Mouse (Mus musculus) spleen, adult 2 months (tissue): ENCODE measurements around the gene Plk1. TPM values are rescaled to one million over a fixed set of nuclear protein-coding genes. Genes with fewer than 3 reads are reported as not detected.

Source experiments
- DNase-seq, 2 experiments: peaks; one replicate each; pipeline versions ENCODE4 v3.0.0 to v3.0.0-alpha.2; 2012 to 2021; ENCODE audit warnings: low spot score in 2 of 2, low read depth in 1 of 2
- H3K27ac ChIP-seq: fragments of 200-500 bp; 2 replicates; pipeline ENCODE4 v1.5.1; 2012; ENCODE audit warnings: low read length, inconsistent platforms; ENCODE audit not compliant: insufficient read depth
- H3K27me3 ChIP-seq: fragments of 200-500 bp; 2 replicates; pipeline ENCODE4 v1.6.1; 2012; ENCODE audit warnings: mild to moderate bottlenecking, moderate library complexity, low read length, inconsistent platforms; ENCODE audit not compliant: control insufficient read depth, insufficient read depth
- H3K36me3 ChIP-seq: fragments of 200-500 bp; 2 replicates; pipeline ENCODE4 v1.6.1; 2012; ENCODE audit warnings: mild to moderate bottlenecking, low read length, inconsistent platforms; ENCODE audit not compliant: control insufficient read depth, insufficient read depth
- H3K4me1 ChIP-seq: fragments of 200-500 bp; 2 replicates; pipeline ENCODE4 v1.6.1; 2011; ENCODE audit warnings: inconsistent platforms; ENCODE audit not compliant: control insufficient read depth, insufficient read depth, insufficient read length
- H3K4me3 ChIP-seq: fragments of 200-500 bp; 2 replicates; pipeline ENCODE4 v1.5.1; 2011; ENCODE audit warnings: mild to moderate bottlenecking, inconsistent platforms; ENCODE audit not compliant: insufficient read depth, insufficient read length; ENCODE audit errors: extremely low read depth
- CTCF ChIP-seq: fragments of 200-500 bp; IDR thresholded peaks from 2 replicates; pipeline ENCODE4 v1.5.1; 2011; ENCODE audit warnings: mild to moderate bottlenecking, inconsistent platforms; ENCODE audit not compliant: insufficient read depth, insufficient read length, insufficient replicate concordance; ENCODE audit errors: extremely low read depth
- POLR2A ChIP-seq: fragments of 200-500 bp; IDR thresholded peaks from 2 replicates; pipeline ENCODE4 v1.6.1; 2011; ENCODE audit warnings: low read depth, low read length, inconsistent platforms
- WGBS: fragments of 180-500 bp; shearing (Covaris S2); methylation state at CpG from one replicate; pipeline ENCODE4 v1.1.7; 2018; 5-methylcytosine and 5-hydroxymethylcytosine counted together
- polyA plus RNA-seq: library from polyadenylated mRNA; depleted of rRNA; stranded (reverse); fragments of >200 nt; gene quantifications from 2 replicates; pipeline ENCODE4 v1.2.3, GENCODE M21; 2012

Gene Plk1
- polyA plus RNA-seq, 1 experiment = 11.3 TPM

- Histone ChIP-seq H3K4me1 (peaks cover 8% of the 10 kb centered on the region; the same call in 1 of the 2 replicates), H3K36me3 (no peaks in the 10 kb centered on the region), H3K27me3 (no peaks in the 10 kb centered on the region), H3K4me3 (peak overlapping the region; percentile 88), H3K27ac (no peak overlapping the region)
- TF ChIP-seq CTCF (no peak), POLR2A (no peak)
- DNase-seq = no peak
- under 1% methylated on average over 12 of the region's 12 CpGs for WGBS
Measured at GRCm38 (mm10) chr7:122160037-122160436, 798 bp downstream of the Plk1 start.

GRCm38 (mm10) chr7:122163766-122164165 lies 4.5 kb downstream of the Plk1 start:
- Histone ChIP-seq H3K27ac (no peak overlapping the region), H3K4me1 (peaks cover 5% of the 10 kb centered on the region; the same call in 1 of the 2 replicates), H3K27me3 (no peaks in the 10 kb centered on the region), H3K36me3 (0 out of 2 replicates have a peak, but pooled peaks cover 2% of the 10 kb centered on the region), H3K4me3 (no peak overlapping the region)
- DNase-seq = no peak
- WGBS = 98% methylated on average over 8 of the region's 8 CpGs
- TF ChIP-seq POLR2A = no peak
- no peak for TF ChIP-seq CTCF

- no peaks in the 10 kb centered on the region for H3K4me1 ChIP-seq
- peaks cover 5% of the 10 kb centered on the region; the same call in 1 of the 2 replicates for H3K36me3 ChIP-seq
- TF ChIP-seq POLR2A (no peak), CTCF (no peak)
- H3K27me3 ChIP-seq = no peaks in the 10 kb centered on the region
- no peak overlapping the region for H3K27ac ChIP-seq
- DNase-seq = no peak
- no peak overlapping the region for H3K4me3 ChIP-seq
- WGBS = 95% methylated on average over 7 of the region's 7 CpGs
Measured at GRCm38 (mm10) chr7:122167203-122167602, 8.0 kb downstream of the Plk1 start.

GRCm38 (mm10) chr7:122170705-122171104 lies 11.5 kb downstream of the Plk1 start:
- DNase-seq = no peak
- WGBS = 92% methylated on average over 6 of the region's 6 CpGs
- TF ChIP-seq CTCF (no peak), POLR2A (no peak)
- Histone ChIP-seq H3K27ac (no peak overlapping the region), H3K4me1 (no peaks in the 10 kb centered on the region), H3K4me3 (no peak overlapping the region), H3K27me3 (no peaks in the 10 kb centered on the region), H3K36me3 (peaks cover 5% of the 10 kb centered on the region; the same call in 1 of the 2 replicates)

GRCm38 (mm10) chr7:122171613-122172012 lies 12.4 kb downstream of the Plk1 start:
- no peak for DNase-seq
- H3K27ac ChIP-seq = no peak overlapping the region
- WGBS = 47% methylated on average over 10 of the region's 10 CpGs
- peaks cover 5% of the 10 kb centered on the region; the same call in 1 of the 2 replicates for H3K36me3 ChIP-seq
- no peaks in the 10 kb centered on the region for H3K27me3 ChIP-seq
- H3K4me3 ChIP-seq = no peak overlapping the region
- TF ChIP-seq CTCF (no peak), POLR2A (no peak)
- H3K4me1 ChIP-seq = no peaks in the 10 kb centered on the region

- TF ChIP-seq CTCF (no peak), POLR2A (no peak)
Measured at GRCm38 (mm10) chr7:122180720-122181119, 21.5 kb downstream of the Plk1 start.

GRCm38 (mm10) chr7:122184569-122184968 lies 25.3 kb downstream of the Plk1 start:
- 68% methylated on average over 5 of the region's 5 CpGs for WGBS
- no peak overlapping the region for H3K27ac ChIP-seq

More at GRCm38 (mm10) chr7:122180720-122181119, 21.5 kb downstream of the Plk1 start:
- DNase-seq = no peak
- no peak overlapping the region for H3K4me3 ChIP-seq
- H3K4me1 ChIP-seq = no peaks in the 10 kb centered on the region
- H3K27me3 ChIP-seq = no peaks in the 10 kb centered on the region
- no peak overlapping the region for H3K27ac ChIP-seq
- H3K36me3 ChIP-seq = no peaks in the 10 kb centered on the region
- WGBS = 93% methylated on average over 7 of the region's 7 CpGs

GRCm38 (mm10) chr7:122186043-122186442 lies 26.8 kb downstream of the Plk1 start, which contains the start of gene Ern2:
Gene Ern2, minus strand, starts transcription at chr7:122186207.
- Histone ChIP-seq H3K4me1 (no peaks in the 10 kb centered on the region), H3K27ac (no peak within 1 kb of the TSS), H3K36me3 (no peaks in the 10 kb centered on the region), H3K4me3 (no peak within 1 kb of the TSS), H3K27me3 (no peaks in the 10 kb centered on the region)
- DNase-seq = no peak
- no peak for TF ChIP-seq CTCF
- no peak for TF ChIP-seq POLR2A
- WGBS = 16% methylated on average over 17 of the region's 17 CpGs

More at GRCm38 (mm10) chr7:122184569-122184968, 25.3 kb downstream of the Plk1 start:
- Histone ChIP-seq H3K27me3 (no peaks in the 10 kb centered on the region), H3K36me3 (no peaks in the 10 kb centered on the region), H3K4me1 (no peaks in the 10 kb centered on the region), H3K4me3 (no peak overlapping the region)
- DNase-seq = no peak
- no peak for TF ChIP-seq POLR2A
